Mouse (Mus musculus): ENCODE measurements around the gene Pramef25. TPM values are rescaled to one million over a fixed set of nuclear protein-coding genes. Genes with fewer than 3 reads are reported as not detected.
A peak's percentile ranks its signal among the peaks of the same experiment; 100 is the strongest.
"Not testable (repeated sequence)": the region's sequence is repeated elsewhere in the genome, so short reads cannot be mapped to it uniquely, and the experiment has no call there.

Gene Pramef25
- polyA plus RNA-seq (2012; rRNA removed) = not detected in 2 replicates

GRCm38 (mm10) chr4:143950916-143951315 is at the start of gene Pramef25:
Gene Pramef25 (minus strand): TSS chr4:143951016.
- 82% methylated on average over 1 of the region's 1 CpGs for WGBS
- not testable (repeated sequence) for H3K4me3 ChIP-seq (replicated peaks; ENCODE audit: extremely low read depth, low read depth, low read length); H3K4me1 ChIP-seq (ENCODE audit: control insufficient read depth, insufficient read depth, low read length); DNase-seq

GRCm38 (mm10) chr4:143994269-143994668 is 43.5 kb upstream of the Pramef25 start, which contains the start of gene Pramef17:
Gene Pramef17 (minus strand): TSS chr4:143994369.
- H3K4me3 ChIP-seq (replicated peaks; ENCODE audit: extremely low read depth, low read depth, low read length); DNase-seq; H3K4me1 ChIP-seq (ENCODE audit: control insufficient read depth, insufficient read depth, low read length): not testable (repeated sequence)
- WGBS = 40% methylated on average over 3 of the region's 3 CpGs

GRCm38 (mm10) chr4:143988126-143988525 is 37.3 kb upstream of the Pramef25 start:
- DNase-seq = peak; percentile 50
- not testable (repeated sequence) for H3K4me1 ChIP-seq (ENCODE audit: control insufficient read depth, insufficient read depth, low read length); H3K4me3 ChIP-seq (replicated peaks; ENCODE audit: extremely low read depth, low read depth, low read length)
- 94% methylated on average over 17 of the region's 17 CpGs for WGBS

- 83% methylated on average over 9 of the region's 17 CpGs for WGBS
- not testable (repeated sequence) for H3K4me3 ChIP-seq (replicated peaks; ENCODE audit: extremely low read depth, low read depth, low read length); H3K4me1 ChIP-seq (ENCODE audit: control insufficient read depth, insufficient read depth, low read length)
- peak; percentile 23 for DNase-seq
These were observed 36.7 kb upstream of the Pramef25 start for GRCm38 (mm10) chr4:143987475-143987941.

- H3K4me1 ChIP-seq (ENCODE audit: control insufficient read depth, insufficient read depth, low read length); H3K4me3 ChIP-seq (replicated peaks; ENCODE audit: extremely low read depth, low read depth, low read length): not testable (repeated sequence)
- 98% methylated on average over 4 of the region's 9 CpGs for WGBS
- DNase-seq = peak; percentile 33
These were observed 34.9 kb upstream of the Pramef25 start for GRCm38 (mm10) chr4:143985733-143986132.

- no CpG with 5 or more reads among the region's 7 CpGs for WGBS
- H3K4me3 ChIP-seq (replicated peaks; ENCODE audit: extremely low read depth, low read depth, low read length); H3K4me1 ChIP-seq (ENCODE audit: control insufficient read depth, insufficient read depth, low read length): not testable (repeated sequence)
- peak; percentile 6 for DNase-seq
These were observed 34.3 kb upstream of the Pramef25 start for GRCm38 (mm10) chr4:143985165-143985564.

GRCm38 (mm10) chr4:143983446-143983845 is 32.6 kb upstream of the Pramef25 start:
- WGBS = 29% methylated on average over 1 of the region's 1 CpGs
- not testable (repeated sequence) for H3K4me3 ChIP-seq (replicated peaks; ENCODE audit: extremely low read depth, low read depth, low read length); H3K4me1 ChIP-seq (ENCODE audit: control insufficient read depth, insufficient read depth, low read length); DNase-seq

GRCm38 (mm10) chr4:143966850-143967249 is 16.0 kb upstream of the Pramef25 start, which contains the start of gene Gm13101:
Gene Gm13101 (minus strand): TSS chr4:143966950.
- WGBS = 22% methylated on average over 2 of the region's 2 CpGs

GRCm38 (mm10) chr4:143900280-143900679 is 50.5 kb downstream of the Pramef25 start, which contains the start of gene Pramef6:
Gene Pramef6 (minus strand): TSS chr4:143900380.
- H3K4me1 ChIP-seq (ENCODE audit: control insufficient read depth, insufficient read depth, low read length); H3K4me3 ChIP-seq (replicated peaks; ENCODE audit: extremely low read depth, low read depth, low read length); DNase-seq: not testable (repeated sequence)
- 80% methylated on average over 1 of the region's 1 CpGs for WGBS

More at GRCm38 (mm10) chr4:143966850-143967249, 16.0 kb upstream of the Pramef25 start, which contains the start of gene Gm13101:
- not testable (repeated sequence) for H3K4me3 ChIP-seq (replicated peaks; ENCODE audit: extremely low read depth, low read depth, low read length); H3K4me1 ChIP-seq (ENCODE audit: control insufficient read depth, insufficient read depth, low read length); DNase-seq

Other genes with a start within 250 kb of the Pramef25 start
- gene Gm13089, start 248.3 kb downstream of the Pramef25 start, polyA plus RNA-seq (2012; rRNA removed) = not detected in 2 replicates
- gene Gm13078, start 231.6 kb downstream of the Pramef25 start, polyA plus RNA-seq (2012; rRNA removed) = not detected in 2 replicates
- not detected in 2 replicates for gene Gm13023, start 161.7 kb downstream of the Pramef25 start, polyA plus RNA-seq (2012; rRNA removed)
- gene Gm13084, start 134.9 kb downstream of the Pramef25 start, polyA plus RNA-seq (2012; rRNA removed) = not detected in 2 replicates
- gene Gm13103, start 104.5 kb downstream of the Pramef25 start, polyA plus RNA-seq (2012; rRNA removed) = not detected in 2 replicates
- gene Pramef6, start 50.6 kb downstream of the Pramef25 start, polyA plus RNA-seq (2012; rRNA removed) = not detected in 2 replicates
- not detected in 2 replicates for gene Gm13101, start 15.9 kb upstream of the Pramef25 start, polyA plus RNA-seq (2012; rRNA removed)
- not detected in 2 replicates for gene Pramef17, start 43.4 kb upstream of the Pramef25 start, polyA plus RNA-seq (2012; rRNA removed)
- gene Pramel4, start 108.1 kb upstream of the Pramef25 start, polyA plus RNA-seq (2012; rRNA removed) = not detected in 2 replicates
- not detected in 2 replicates for gene Gm13102, start 155.5 kb upstream of the Pramef25 start, polyA plus RNA-seq (2012; rRNA removed)
- gene Oog3, start 211.6 kb upstream of the Pramef25 start, polyA plus RNA-seq (2012; rRNA removed) = not detected in 2 replicates
- not detected in 2 replicates for gene Oog2, start 239.7 kb upstream of the Pramef25 start, polyA plus RNA-seq (2012; rRNA removed)